In the genomic region with DNA sequence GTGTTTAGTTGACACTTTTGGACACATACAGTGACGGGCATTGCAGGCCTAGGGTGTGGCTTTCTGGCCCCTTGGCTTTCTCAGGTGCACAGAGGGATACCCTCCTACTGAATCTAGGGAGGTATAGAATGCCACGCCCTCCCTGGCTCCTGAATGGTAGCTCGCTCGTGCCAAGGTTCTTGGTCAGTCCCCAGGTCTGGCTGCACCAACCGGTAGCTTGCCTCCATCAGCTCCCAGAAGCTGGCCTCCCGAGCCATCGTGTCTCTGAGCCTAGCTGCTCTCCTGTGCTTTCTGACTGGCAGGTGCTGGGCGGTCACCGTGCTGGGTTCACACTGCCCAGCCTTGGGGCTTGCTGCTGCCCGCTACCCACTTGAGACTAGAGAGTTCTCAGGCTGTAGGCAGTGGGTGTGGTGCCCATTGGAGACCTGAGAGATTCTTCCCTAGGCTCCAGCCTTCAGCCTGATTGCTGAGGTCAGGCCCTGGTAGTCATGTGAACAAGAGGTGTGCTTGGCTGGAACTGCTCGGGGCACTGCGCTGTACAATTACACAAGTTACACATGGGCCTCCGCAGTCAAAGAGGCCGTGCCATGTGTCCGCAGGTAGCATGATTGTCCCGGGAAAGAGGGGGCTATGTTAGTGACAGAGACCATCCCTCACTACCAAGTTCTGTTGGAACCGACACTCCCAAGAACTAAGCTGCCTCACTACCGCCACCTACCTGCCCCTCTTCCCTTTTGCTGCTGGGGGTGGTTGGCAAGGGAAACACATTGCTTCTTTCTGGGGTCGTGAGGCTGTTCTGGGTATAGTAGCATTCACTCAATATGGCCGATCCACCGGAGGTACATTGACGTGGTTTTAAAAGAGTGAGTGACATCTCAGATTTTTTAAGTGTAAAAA, we compare ENCODE assay signal across 9 mouse cellular contexts. TPM values are rescaled to one million over a fixed set of nuclear protein-coding genes. Genes with fewer than 3 reads are reported as not detected.
DNase-seq lines count a peak whose midpoint lies in the region; ATAC-seq and TF ChIP-seq lines count a peak whose summit lies in the region.
"Had no signal": no experiment of that assay in that cellular context is flagged by ENCODE, and none has a peak within 500 bp of the region (broad histone marks: within the 10 kb centered on the region; RNA-seq: fewer than 3 reads in every experiment).

No protein-coding gene starts in this region.

- no peak for TF ChIP-seq POLR2A in spleen, adult 2 months (IDR thresholded peaks at IDR 0.05; ENCODE audit: low read depth, low read length)

- 86% methylated on average over 22 of the region's 22 CpGs for WGBS in spleen, adult 2 months
- 85% methylated on average over 22 of the region's 22 CpGs for WGBS in hindbrain, embryonic 11.5 days
- WGBS in midbrain, embryonic 15.5 days: 82% methylated on average over 22 of the region's 22 CpGs

- H3K9ac ChIP-seq in hindbrain, embryonic 11.5 days (ENCODE audit: low read depth, low read length): no peak overlapping the region
- H3K9ac ChIP-seq in midbrain, embryonic 15.5 days: no peak overlapping the region

- peak; percentile 26; the same call in 1 of the 2 replicates for TF ChIP-seq CTCF in spleen, adult 2 months (IDR thresholded peaks at IDR 0.05; ENCODE audit: extremely low read depth, insufficient read depth, insufficient read length, insufficient replicate concordance)

- H3K4me1 ChIP-seq in spleen, adult 2 months (ENCODE audit: control insufficient read depth, insufficient read depth, insufficient read length): peaks cover 19% of the 10 kb centered on the region; the same call in 1 of the 2 replicates
- H3K4me1 ChIP-seq in hindbrain, embryonic 11.5 days (replicated peaks; ENCODE audit: control insufficient read depth, insufficient read depth, low read length): peaks cover 70% of the 10 kb centered on the region
- peaks cover 99% of the 10 kb centered on the region for H3K4me1 ChIP-seq in midbrain, embryonic 15.5 days

- H3K36me3 ChIP-seq in spleen, adult 2 months (ENCODE audit: control insufficient read depth, insufficient read depth, low read length): peaks cover 12% of the 10 kb centered on the region
- no peaks in the 10 kb centered on the region for H3K36me3 ChIP-seq in hindbrain, embryonic 11.5 days (ENCODE audit: control insufficient read depth, insufficient read depth, low read length)
- peaks cover 1% of the 10 kb centered on the region for H3K36me3 ChIP-seq in midbrain, embryonic 15.5 days (replicated peaks)

- H3K9me3 ChIP-seq in hindbrain, embryonic 11.5 days (ENCODE audit: control insufficient read depth, low read length): no peaks in the 10 kb centered on the region
- H3K9me3 ChIP-seq in midbrain, embryonic 15.5 days: no peaks in the 10 kb centered on the region

- H3K4me3 ChIP-seq in spleen, adult 2 months (ENCODE audit: extremely low read depth, insufficient read depth, insufficient read length): no peak overlapping the region
- no peak overlapping the region for H3K4me3 ChIP-seq in hindbrain, embryonic 11.5 days (ENCODE audit: low read depth, low read length)
- no peak overlapping the region for H3K4me3 ChIP-seq in midbrain, embryonic 15.5 days

- H3K4me2 ChIP-seq in hindbrain, embryonic 11.5 days (replicated peaks; ENCODE audit: low read depth, low read length): no peak overlapping the region
- H3K4me2 ChIP-seq in midbrain, embryonic 15.5 days: no peak overlapping the region

- ATAC-seq in hindbrain, embryonic 11.5 days (ENCODE audit: low FRiP score): no peak
- ATAC-seq in midbrain, embryonic 15.5 days (replicated peaks): no peak
- ATAC-seq: Patski had no signal

- no peaks in the 10 kb centered on the region for H3K27me3 ChIP-seq in spleen, adult 2 months (ENCODE audit: control insufficient read depth, insufficient read depth, low read length)
- H3K27me3 ChIP-seq in hindbrain, embryonic 11.5 days (ENCODE audit: control insufficient read depth, insufficient read depth, low read length): no peaks in the 10 kb centered on the region
- no peaks in the 10 kb centered on the region for H3K27me3 ChIP-seq in midbrain, embryonic 15.5 days (replicated peaks)
- H3K27me3 ChIP-seq: Patski had no signal

- peak; percentile 59 for DNase-seq in embryo, embryonic 10 days (ENCODE audit: low spot score)
- DNase-seq in embryo, embryonic 9.5 days (ENCODE audit: extremely low spot score): no peak
- DNase-seq in spleen, adult 2 months (ENCODE audit: low read depth in 1 of 2, low spot score in 2 of 2): no peak
- DNase-seq in spleen, postnatal 36 days (ENCODE audit: low spot score in 2 of 2): no peak
- no peak for DNase-seq in hindbrain, embryonic 11.5 days (ENCODE audit: low spot score)
- no peak for DNase-seq in frontal cortex, postnatal 14 days (ENCODE audit: low spot score in 2 of 2)
- no peak for DNase-seq in gastrocnemius, postnatal 4 days (ENCODE audit: low spot score in 2 of 2)

- no peak overlapping the region for H3K27ac ChIP-seq in spleen, adult 2 months (ENCODE audit: insufficient read depth, low read length)
- H3K27ac ChIP-seq in hindbrain, embryonic 11.5 days (ENCODE audit: low read depth, low read length): peak overlapping the region; percentile 70
- peak overlapping the region; percentile 72 for H3K27ac ChIP-seq in midbrain, embryonic 15.5 days

RNA-seq across cellular contexts. Expression of a gene that starts 27.3 kb away (rescaled TPM):
- polyA plus RNA-seq in spleen, adult 2 months (2012; rRNA removed): 8.1 and 14.7 TPM in 2 replicates
- polyA plus RNA-seq in hindbrain, embryonic 11.5 days (2014; fragmentation: Nextera tagmentation; extraction: Ambion mirVana): 94.8 and 96.9 TPM in 2 replicates
- polyA plus RNA-seq in midbrain, embryonic 15.5 days (2015; fragmentation: Nextera tagmentation; extraction: Ambion mirVana): 15.3 and 16.5 TPM in 2 replicates
- total RNA-seq in gastrocnemius, postnatal 4 days (2021): 10 to 100 TPM; 22.5 to 26.3 TPM
